10 mouse cellular contexts compared by ENCODE assay signal in genomic region chr15:31419037-31419436, GRCm38 (mm10). TPM values are rescaled to one million over a fixed set of nuclear protein-coding genes. Genes with fewer than 3 reads are reported as not detected.
DNase-seq lines count a peak whose midpoint lies in the region; ATAC-seq lines count a peak whose summit lies in the region.
"Had no signal": no experiment of that assay in that cellular context is flagged by ENCODE, and none has a peak within 500 bp of the region (broad histone marks: within the 10 kb centered on the region; RNA-seq: fewer than 3 reads in every experiment).

No protein-coding gene starts in this region.

- intact Hi-C loops in left cerebral cortex, postnatal 25 days (cut with DNase I), result no loop called here

- H3K4me3 ChIP-seq in kidney, embryonic 14.5 days (ENCODE audit: low read length), result no peak overlapping the region
- H3K4me3 ChIP-seq in embryonic facial prominence, embryonic 11.5 days (ENCODE audit: low read depth, low read length), result no peak overlapping the region
- no peak overlapping the region for H3K4me3 ChIP-seq in liver, embryonic 13.5 days (replicated peaks)
- H3K4me3 ChIP-seq: embryonic facial prominence, embryonic 13.5 days; neural tube, embryonic 12.5 days had no signal

- peak; percentile 57 for DNase-seq in kidney, adult 18-20 months
- DNase-seq in R1 (ENCODE audit: low read depth, low spot score), result peak; percentile 82
- DNase-seq in embryonic facial prominence, embryonic 11.5 days (ENCODE audit: low spot score), result peak; percentile 35
- DNase-seq in liver, embryonic 13.5 days, result peak; percentile 9
- peak; percentile 39 for DNase-seq in neural tube, embryonic 10.5 days (ENCODE audit: extremely low spot score, low spot score)
- no peak for DNase-seq in layer of hippocampus, postnatal 10 days (ENCODE audit: low spot score in 2 of 2)
- DNase-seq in left cerebral cortex, postnatal 25 days (ENCODE audit: low spot score in 2 of 2), result no peak

- H3K9me3 ChIP-seq in kidney, embryonic 14.5 days (ENCODE audit: control insufficient read depth, low read length), result no peaks in the 10 kb centered on the region
- no peaks in the 10 kb centered on the region for H3K9me3 ChIP-seq in embryonic facial prominence, embryonic 11.5 days (replicated peaks; ENCODE audit: control insufficient read depth, low read length)
- no peaks in the 10 kb centered on the region for H3K9me3 ChIP-seq in liver, embryonic 13.5 days (replicated peaks)
- H3K9me3 ChIP-seq: embryonic facial prominence, embryonic 13.5 days; neural tube, embryonic 12.5 days had no signal

- H3K36me3 ChIP-seq in kidney, embryonic 14.5 days (ENCODE audit: control insufficient read depth, insufficient read depth, low read length), result no peaks in the 10 kb centered on the region
- H3K36me3 ChIP-seq in embryonic facial prominence, embryonic 11.5 days (replicated peaks; ENCODE audit: control insufficient read depth, insufficient read depth, low read depth, low read length), result no peaks in the 10 kb centered on the region
- no peaks in the 10 kb centered on the region for H3K36me3 ChIP-seq in liver, embryonic 13.5 days
- H3K36me3 ChIP-seq: embryonic facial prominence, embryonic 13.5 days; neural tube, embryonic 12.5 days had no signal

- H3K27me3 ChIP-seq in kidney, embryonic 14.5 days (ENCODE audit: control insufficient read depth, insufficient read depth, low read length), result no peaks in the 10 kb centered on the region
- H3K27me3 ChIP-seq in embryonic facial prominence, embryonic 11.5 days (ENCODE audit: control insufficient read depth, insufficient read depth, low read length), result no peaks in the 10 kb centered on the region
- H3K27me3 ChIP-seq in liver, embryonic 13.5 days, result no peaks in the 10 kb centered on the region
- H3K27me3 ChIP-seq: embryonic facial prominence, embryonic 13.5 days; neural tube, embryonic 12.5 days had no signal

- H3K4me2 ChIP-seq in kidney, embryonic 14.5 days (replicated peaks; ENCODE audit: low read depth, low read length), result no peak overlapping the region
- H3K4me2 ChIP-seq in embryonic facial prominence, embryonic 11.5 days (ENCODE audit: low read depth, low read length), result no peak overlapping the region
- H3K4me2 ChIP-seq in liver, embryonic 13.5 days, result peak overlapping the region; percentile 59
- H3K4me2 ChIP-seq: embryonic facial prominence, embryonic 13.5 days; neural tube, embryonic 12.5 days had no signal

- ATAC-seq in kidney, embryonic 14.5 days (ENCODE audit: low FRiP score, low TSS enrichment), result no peak
- ATAC-seq in embryonic facial prominence, embryonic 11.5 days (replicated peaks; ENCODE audit: insufficient number of reproducible peaks, low FRiP score, low TSS enrichment, low read depth), result no peak
- ATAC-seq in liver, embryonic 13.5 days (ENCODE audit: low read depth), result no peak

- H3K9ac ChIP-seq in kidney, embryonic 14.5 days (ENCODE audit: low read depth, low read length), result no peak overlapping the region
- no peak overlapping the region for H3K9ac ChIP-seq in embryonic facial prominence, embryonic 11.5 days (replicated peaks; ENCODE audit: low read length)
- H3K9ac ChIP-seq in liver, embryonic 13.5 days, result no peak overlapping the region
- H3K9ac ChIP-seq: embryonic facial prominence, embryonic 13.5 days; neural tube, embryonic 12.5 days had no signal

- no peaks in the 10 kb centered on the region for H3K4me1 ChIP-seq in kidney, embryonic 14.5 days (ENCODE audit: control insufficient read depth, insufficient read depth, low read length)
- H3K4me1 ChIP-seq in embryonic facial prominence, embryonic 11.5 days (ENCODE audit: control insufficient read depth, insufficient read depth, low read length), result no peaks in the 10 kb centered on the region; the same call in 1 of the 2 replicates
- peaks cover 15% of the 10 kb centered on the region for H3K4me1 ChIP-seq in liver, embryonic 13.5 days (replicated peaks)
- H3K4me1 ChIP-seq: embryonic facial prominence, embryonic 13.5 days; neural tube, embryonic 12.5 days had no signal

- WGBS in kidney, embryonic 14.5 days, result 39% methylated on average over 9 of the region's 9 CpGs
- 42% methylated on average over 9 of the region's 9 CpGs for WGBS in embryonic facial prominence, embryonic 11.5 days
- 29% methylated on average over 9 of the region's 9 CpGs for WGBS in liver, embryonic 13.5 days (ENCODE audit: insufficient replicate concordance)

- H3K27ac ChIP-seq in kidney, embryonic 14.5 days (ENCODE audit: low read depth, low read length), result no peak overlapping the region
- no peak overlapping the region for H3K27ac ChIP-seq in embryonic facial prominence, embryonic 11.5 days (replicated peaks; ENCODE audit: low read depth, low read length)
- H3K27ac ChIP-seq in liver, embryonic 13.5 days, result no peak overlapping the region
- H3K27ac ChIP-seq: embryonic facial prominence, embryonic 13.5 days; neural tube, embryonic 12.5 days had no signal

RNA-seq across cellular contexts. Expression of gene Ropn1l, which starts 34.5 kb away (rescaled TPM):
- polyA plus RNA-seq in kidney, embryonic 14.5 days (2014; fragmentation: Nextera tagmentation; extraction: Ambion mirVana), result 3.8 and 3.9 TPM in 2 replicates
- polyA plus RNA-seq in embryonic facial prominence, embryonic 11.5 days (2014; fragmentation: Nextera tagmentation; extraction: Ambion mirVana), result 2.7 and 3.2 TPM in 2 replicates
- 2.1 and 2.3 TPM in 2 replicates for polyA plus RNA-seq in liver, embryonic 13.5 days (2015; fragmentation: Nextera tagmentation; extraction: Ambion mirVana)
- total RNA-seq in layer of hippocampus, postnatal 10 days (2021), result 1 to 10 TPM in 1 of 2 experiments, under 1 TPM in 1; 0.85 to 1.6 TPM
- 1 to 10 TPM in 1 of 2 experiments, under 1 TPM in 1; 0.82 to 2.1 TPM for total RNA-seq in left cerebral cortex, postnatal 25 days (2021)

RNA-seq across cellular contexts. Expression of gene Ankrd33b, which starts 51.5 kb away (rescaled TPM):
- polyA plus RNA-seq in kidney, embryonic 14.5 days (2014; fragmentation: Nextera tagmentation; extraction: Ambion mirVana), result 2.1 and 3.7 TPM in 2 replicates
- polyA plus RNA-seq in embryonic facial prominence, embryonic 11.5 days (2014; fragmentation: Nextera tagmentation; extraction: Ambion mirVana), result 0.13 and 0.38 TPM in 2 replicates
- 0.28 and 0.32 TPM in 2 replicates for polyA plus RNA-seq in liver, embryonic 13.5 days (2015; fragmentation: Nextera tagmentation; extraction: Ambion mirVana)
- 10 to 100 TPM; 13.6 to 13.9 TPM for total RNA-seq in layer of hippocampus, postnatal 10 days (2021)
- total RNA-seq in left cerebral cortex, postnatal 25 days (2021), result 10 to 100 TPM; 56.1 to 61.6 TPM

Comparison
In these comparisons a context has a peak if more than half of its experiments do, and no peak if none do; other contexts are left out.
1. DNase-seq: peak in kidney, adult 18-20 months (single experiment), R1 (single experiment), embryonic facial prominence, embryonic 11.5 days (single experiment), liver, embryonic 13.5 days (single experiment) and neural tube, embryonic 10.5 days (single experiment); none in layer of hippocampus, postnatal 10 days (0 of 2) and left cerebral cortex, postnatal 25 days (0 of 2).